Mouse (Mus musculus): Measurements from ENCODE around the gene Dmgdh. TPM values are rescaled to one million over a fixed set of nuclear protein-coding genes. Genes with fewer than 3 reads are reported as not detected.

Gene Dmgdh
- total RNA-seq (2012; rRNA removed) (not detected in 2 replicates), total RNA-seq (2014; rRNA removed) (0.14 and 0.20 TPM in 2 replicates), polyA plus RNA-seq (2012; ENCODE audit: insufficient read length, low read depth) (0.19 and 0.27 TPM in 2 replicates)

DNA sequence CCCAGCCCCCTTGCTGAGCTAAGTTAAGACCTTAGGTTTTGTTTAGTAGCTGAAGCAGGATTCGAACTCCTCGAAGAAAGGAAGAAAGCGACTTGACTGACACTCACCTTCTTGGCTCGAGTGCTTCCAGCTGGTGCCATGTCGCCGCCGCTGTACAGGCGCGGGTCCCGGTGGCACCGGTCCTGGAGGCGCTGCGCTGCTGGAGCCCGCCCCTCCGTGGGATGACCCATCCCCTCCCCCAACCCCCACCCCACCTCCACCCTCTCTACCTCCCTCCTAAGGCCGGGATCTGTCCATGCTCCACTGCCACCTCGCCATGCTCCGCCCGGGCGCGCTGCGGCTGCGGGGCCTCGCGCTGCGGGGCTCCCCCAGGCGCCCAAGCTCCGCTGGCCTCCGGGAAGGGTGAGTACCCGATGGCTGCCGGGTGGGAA, at the start of gene Dmgdh, which contains the start of gene Bhmt2:
TSS of gene Dmgdh (plus strand) at position 303 of the 431 bp plus-strand sequence.
TSS of gene Bhmt2 (minus strand) at position 172 of the 431 bp plus-strand sequence.
- H3K27ac ChIP-seq (ENCODE audit: insufficient read depth, low read depth), result no peak within 1 kb of the TSS
- dilution Hi-C loops (cut with MboI; ENCODE audit: extremely low pct_ligation_motif_present, extremely low pct_unique_long_range_greater_than_20kb, low sequenced_read_pairs), result no loop called here
- H3K79me2 ChIP-seq (replicated peaks; ENCODE audit: control insufficient read depth, extremely low read depth, insufficient read depth, poor library complexity, severe bottlenecking), result no peaks in the 10 kb centered on the region
- H3K36me3 ChIP-seq (replicated peaks in 1 of 2; ENCODE audit: control insufficient read depth in 1 of 2, insufficient read depth in 1 of 2, low read length in 1 of 2), result no peaks in the 10 kb centered on the region
- in situ Hi-C loops (cut with MboI; ENCODE audit: low pct_ligation_motif_present, low pct_unique_long_range_greater_than_20kb, low sequenced_read_pairs), result no loop called here
- no peak for DNase-seq (ENCODE audit: extremely low read depth)
- no peak within 1 kb of the TSS for H3K4me3 ChIP-seq (replicated peaks in 1 of 3; ENCODE audit: low read depth in 2 of 3, low read length in 2 of 3, poor library complexity in 1 of 3)
- no peak within 1 kb of the TSS for H3K4me2 ChIP-seq (ENCODE audit: insufficient read depth, low read depth, poor library complexity, severe bottlenecking)
- TF ChIP-seq NRF1 (IDR thresholded peaks at IDR 0.05; ENCODE audit: low read depth, low read length) (no peak), ELF1 (IDR thresholded peaks at IDR 0.05; ENCODE audit: low read depth, low read length) (no peak), MAFK (IDR thresholded peaks at IDR 0.05; ENCODE audit: insufficient replicate concordance, low read length) (no peak), CHD2 (IDR thresholded peaks at IDR 0.05; ENCODE audit: low read length) (no peak)
- no peaks in the 10 kb centered on the region for H3K4me1 ChIP-seq (ENCODE audit: control insufficient read depth in 1 of 2, insufficient read depth in 2 of 2)
- no peaks in the 10 kb centered on the region for H3K9me3 ChIP-seq (replicated peaks; ENCODE audit: low read length)
- no peak within 1 kb of the TSS for H3K9ac ChIP-seq (ENCODE audit: insufficient read depth, low read depth)
- H3K27me3 ChIP-seq (replicated peaks), result no peaks in the 10 kb centered on the region

DNA sequence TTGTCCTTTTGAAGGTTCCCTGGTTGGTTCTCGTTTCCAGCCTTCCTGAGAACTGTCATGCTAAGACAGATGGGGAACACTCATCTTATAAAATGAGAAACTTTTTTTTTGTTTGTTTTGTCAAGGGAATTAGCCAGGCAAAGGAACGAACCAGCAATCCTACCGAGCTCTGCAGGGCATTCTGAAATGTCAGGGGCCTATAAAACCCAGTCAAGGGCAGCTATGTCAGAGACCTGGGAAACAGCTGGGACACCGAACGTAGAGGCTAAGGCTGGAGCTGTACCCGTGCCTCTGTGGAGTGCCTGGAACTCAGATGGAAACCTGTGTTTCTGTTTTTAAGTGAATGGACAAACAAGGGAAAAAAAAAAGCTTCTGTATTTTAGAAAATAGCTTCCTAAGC, 45.4 kb upstream of the Dmgdh start:
- Histone ChIP-seq H3K9ac (ENCODE audit: insufficient read depth, low read depth) (no peak overlapping the region), H3K27me3 (replicated peaks) (no peaks in the 10 kb centered on the region), H3K36me3 (replicated peaks in 1 of 2; ENCODE audit: control insufficient read depth in 1 of 2, insufficient read depth in 1 of 2, low read length in 1 of 2) (no peaks in the 10 kb centered on the region), H3K27ac (ENCODE audit: insufficient read depth, low read depth) (no peak overlapping the region), H3K9me3 (replicated peaks; ENCODE audit: low read length) (no peaks in the 10 kb centered on the region), H3K4me2 (ENCODE audit: insufficient read depth, low read depth, poor library complexity, severe bottlenecking) (no peak overlapping the region), H3K4me1 (ENCODE audit: control insufficient read depth in 1 of 2, insufficient read depth in 2 of 2) (peaks cover 8 to 10% of the 10 kb centered on the region in 2 experiments; a peak in 3 of 4 replicates), H3K4me3 (replicated peaks in 1 of 3; ENCODE audit: low read depth in 2 of 3, low read length in 2 of 3, poor library complexity in 1 of 3) (no peak overlapping the region), H3K79me2 (replicated peaks; ENCODE audit: control insufficient read depth, extremely low read depth, insufficient read depth, poor library complexity, severe bottlenecking) (no peaks in the 10 kb centered on the region)
- no peak for TF ChIP-seq ZKSCAN1 (IDR thresholded peaks at IDR 0.05; ENCODE audit: borderline replicate concordance, low read depth, low read length)
- no peak for TF ChIP-seq NRF1 (IDR thresholded peaks at IDR 0.05; ENCODE audit: low read depth, low read length)
- TF ChIP-seq E2F4 (IDR thresholded peaks at IDR 0.05; ENCODE audit: insufficient replicate concordance, low read depth, low read length), result no peak
- no peak for TF ChIP-seq UBTF (IDR thresholded peaks at IDR 0.05; ENCODE audit: low read depth, low read length)
- TF ChIP-seq JUN (IDR thresholded peaks at IDR 0.05; ENCODE audit: insufficient read depth, low read depth, low read length), result no peak
- no peak for TF ChIP-seq SMC3 (IDR thresholded peaks at IDR 0.05; ENCODE audit: low read depth, low read length)
- TF ChIP-seq IRF4 (IDR thresholded peaks at IDR 0.05; ENCODE audit: low read depth, low read length), result no peak
- TF ChIP-seq MAZ (IDR thresholded peaks at IDR 0.05; ENCODE audit: low read depth, low read length), result no peak
- no peak for TF ChIP-seq POLR2AphosphoS2 (IDR thresholded peaks at IDR 0.05; ENCODE audit: low read depth, low read length)
- TF ChIP-seq ZNF384 (IDR thresholded peaks at IDR 0.05; ENCODE audit: low read depth, low read length), result no peak
- TF ChIP-seq POLR2A (IDR thresholded peaks at IDR 0.05; ENCODE audit: low read depth, low read length), result no peak
- dilution Hi-C loops (cut with MboI; ENCODE audit: extremely low pct_ligation_motif_present, extremely low pct_unique_long_range_greater_than_20kb, low sequenced_read_pairs), result no loop called here
- in situ Hi-C loops (cut with MboI; ENCODE audit: low pct_ligation_motif_present, low pct_unique_long_range_greater_than_20kb, low sequenced_read_pairs), result no loop called here
- no peak for DNase-seq (ENCODE audit: extremely low read depth)

All from CH12.LX (cell line).